Mouse (Mus musculus) lung, embryonic 16.5 days (tissue): Measurements from ENCODE around the gene Shb. TPM values are rescaled to one million over a fixed set of nuclear protein-coding genes. Genes with fewer than 3 reads are reported as not detected.

Source experiments
- ATAC-seq: fragments of 200-750 bp; cut with Nextera tagmentation; 2 replicates; pipeline ENCODE4 v1.8.0; 2017; ENCODE audit warnings: low read depth, mild to moderate bottlenecking, moderate library complexity
- H3K27ac ChIP-seq: fragments of 300-500 bp; sonication (generic); 2 replicates; pipeline ENCODE4 v1.5.1; 2014; ENCODE audit warnings: mild to moderate bottlenecking, control low read depth, low read length
- H3K27me3 ChIP-seq: fragments of 300-500 bp; sonication (generic); 2 replicates; pipeline ENCODE4 v1.6.1; 2014; ENCODE audit warnings: low read depth, low read length, mixed read lengths; ENCODE audit not compliant: control insufficient read depth, insufficient read depth
- H3K36me3 ChIP-seq: fragments of 300-500 bp; sonication (generic); 2 replicates; pipeline ENCODE4 v1.6.1; 2014; ENCODE audit warnings: low read length; ENCODE audit not compliant: control insufficient read depth, insufficient read depth
- H3K4me1 ChIP-seq: fragments of 300-500 bp; sonication (generic); replicated peaks from 2 replicates; pipeline ENCODE4 v1.6.1; 2014; ENCODE audit warnings: low read length, mixed read lengths; ENCODE audit not compliant: control insufficient read depth, insufficient read depth
- H3K4me2 ChIP-seq: fragments of 300-500 bp; sonication (generic); 2 replicates; pipeline ENCODE4 v1.6.1; 2014; ENCODE audit warnings: low read depth, low read length, control low read depth
- H3K4me3 ChIP-seq: fragments of 300-500 bp; sonication (generic); 2 replicates; pipeline ENCODE4 v1.5.1; 2014; ENCODE audit warnings: mild to moderate bottlenecking, low read length, control low read depth
- H3K9ac ChIP-seq: fragments of 300-500 bp; sonication (generic); 2 replicates; pipeline ENCODE4 v1.6.1; 2014; ENCODE audit warnings: low read length, control low read depth
- H3K9me3 ChIP-seq: fragments of 300-500 bp; sonication (generic); 2 replicates; pipeline ENCODE4 v1.6.1; 2016; ENCODE audit warnings: low read length; ENCODE audit not compliant: control insufficient read depth
- WGBS: fragments of 180-500 bp; shearing (Covaris S2); extraction: QIAGEN DNeasy Blood & Tissue Kit; methylation state at CpG from one replicate; pipeline ENCODE4 v1.1.7; 2014; 5-methylcytosine and 5-hydroxymethylcytosine counted together
- polyA plus RNA-seq: library from polyadenylated mRNA; unstranded; fragments of >200 nt; fragmentation: Nextera tagmentation; extraction: Ambion mirVana; gene quantifications from 2 replicates; pipeline ENCODE4 v1.2.1, GENCODE M21; 2015

Shb gene
- polyA plus RNA-seq, 1 experiment from 2014 or later: 12.4 TPM

DNA sequence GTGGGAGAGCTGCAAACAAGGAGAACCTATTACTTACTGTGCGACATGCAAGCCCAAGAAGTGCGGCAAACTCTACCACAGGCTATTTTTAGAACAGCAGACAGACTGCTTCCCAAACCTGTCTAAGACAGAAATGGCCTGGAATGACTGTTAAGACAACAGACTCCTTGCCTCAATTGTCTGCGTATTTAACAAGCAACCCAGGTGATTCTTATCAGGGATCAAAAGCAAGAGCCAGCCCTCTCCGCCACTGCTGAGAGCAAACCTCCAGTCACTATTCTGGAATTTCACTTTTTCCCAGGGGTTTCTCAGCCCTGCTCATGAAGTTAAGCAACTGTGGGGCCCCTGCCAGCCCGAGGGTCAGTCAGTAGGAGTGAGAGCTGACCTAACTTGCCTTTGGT lies 39.6 kb downstream of the Shb start:
- WGBS: 21% methylated on average over 5 of the region's 5 CpGs
- peak overlapping the region; percentile 98 for H3K27ac ChIP-seq
- H3K4me1 ChIP-seq: peaks cover 87% of the 10 kb centered on the region
- H3K36me3 ChIP-seq: no peaks in the 10 kb centered on the region
- no peak for ATAC-seq
- H3K4me3 ChIP-seq: no peak overlapping the region
- H3K4me2 ChIP-seq: peak overlapping the region; percentile 21
- H3K27me3 ChIP-seq: no peaks in the 10 kb centered on the region
- H3K9me3 ChIP-seq: no peaks in the 10 kb centered on the region
- H3K9ac ChIP-seq: no peak overlapping the region

DNA sequence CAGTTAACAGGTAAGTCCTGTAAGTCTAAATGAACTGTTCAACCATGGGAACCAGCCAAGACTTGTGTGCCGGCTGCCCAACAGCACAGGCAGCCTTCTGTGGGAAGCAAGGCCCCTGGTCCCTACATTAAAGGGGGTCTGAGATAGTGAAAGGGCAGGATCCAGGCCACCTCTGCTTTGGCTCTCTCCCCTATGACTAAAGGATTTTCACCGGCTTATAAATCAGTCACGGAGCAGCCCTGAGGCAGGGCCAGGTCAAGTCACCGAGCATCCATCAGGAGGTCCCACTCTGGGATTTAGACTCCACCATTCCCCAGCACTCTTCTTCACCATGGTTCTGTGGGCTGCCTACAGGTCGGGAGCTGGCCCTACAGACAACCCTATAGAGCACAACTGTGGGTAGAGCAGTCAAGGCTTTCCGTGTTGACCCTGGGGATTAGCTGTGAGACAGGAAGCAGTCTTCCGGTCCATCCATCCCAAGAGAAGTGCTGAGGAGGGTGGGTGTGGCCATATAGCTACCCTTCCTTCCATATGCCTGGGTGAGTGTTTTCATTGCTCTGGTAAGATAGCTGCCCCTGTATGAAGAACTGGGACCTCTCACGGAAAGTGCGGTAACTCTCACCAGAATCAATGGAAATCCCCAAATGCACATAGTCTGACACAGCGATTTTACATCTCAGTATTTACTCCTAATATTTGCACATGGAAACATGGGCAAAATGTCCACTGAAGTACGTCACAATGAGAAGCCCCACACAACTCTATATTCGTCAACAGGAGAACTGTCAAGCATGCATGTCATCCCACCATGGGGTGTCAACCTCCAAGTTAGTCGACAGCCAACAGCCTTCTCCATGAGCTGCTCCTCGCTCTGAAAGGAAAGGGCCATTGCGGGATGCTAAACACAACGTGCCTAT lies 40.3 kb downstream of the Shb start:
- peak overlapping the region; percentile 24 for H3K4me2 ChIP-seq
- peaks cover 91% of the 10 kb centered on the region for H3K4me1 ChIP-seq
- no peaks in the 10 kb centered on the region for H3K27me3 ChIP-seq
- H3K9me3 ChIP-seq: no peaks in the 10 kb centered on the region
- no peak for ATAC-seq
- H3K4me3 ChIP-seq: no peak overlapping the region
- 34% methylated on average over 16 of the region's 16 CpGs for WGBS
- peak overlapping the region; percentile 98 for H3K27ac ChIP-seq
- no peaks in the 10 kb centered on the region for H3K36me3 ChIP-seq
- 0 out of 2 replicates have a peak overlapping the region, but pooled peaks have one; percentile 26 for H3K9ac ChIP-seq

DNA sequence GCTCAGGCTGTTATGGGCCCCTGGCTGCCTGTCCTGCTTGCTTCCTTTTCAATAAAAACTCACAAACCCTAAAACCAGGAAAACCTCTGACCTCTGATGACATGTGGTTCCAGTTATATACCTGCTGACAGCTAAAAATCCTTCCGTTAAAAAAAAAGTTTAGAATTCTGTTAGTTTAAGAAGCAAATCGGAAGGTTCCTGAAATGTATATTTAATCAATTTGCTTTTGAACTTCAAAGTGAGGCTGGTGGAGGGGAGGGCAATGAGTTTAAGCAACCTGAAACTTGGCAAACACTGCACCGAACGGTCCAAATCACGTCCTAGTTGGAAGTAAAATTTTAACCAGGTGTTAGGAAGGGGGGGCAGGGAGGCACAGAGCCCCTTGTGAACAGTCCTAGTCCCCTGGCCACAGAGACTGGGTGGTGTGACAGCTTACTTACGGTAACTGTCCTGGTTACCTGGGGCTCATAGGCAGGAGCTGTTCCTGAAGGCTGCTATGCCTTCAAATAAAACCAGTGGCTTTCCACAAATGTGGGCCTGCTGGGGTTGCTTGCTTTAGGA lies 41.1 kb downstream of the Shb start:
- Histone ChIP-seq H3K27ac (peak overlapping the region; percentile 98), H3K36me3 (no peaks in the 10 kb centered on the region), H3K9me3 (no peaks in the 10 kb centered on the region), H3K4me3 (no peak overlapping the region), H3K4me1 (peaks cover 86% of the 10 kb centered on the region), H3K27me3 (no peaks in the 10 kb centered on the region), H3K4me2 (peak overlapping the region; percentile 44), H3K9ac (0 out of 2 replicates have a peak overlapping the region, but pooled peaks have one; percentile 26)
- 47% methylated on average over 6 of the region's 6 CpGs for WGBS
- no peak for ATAC-seq

DNA sequence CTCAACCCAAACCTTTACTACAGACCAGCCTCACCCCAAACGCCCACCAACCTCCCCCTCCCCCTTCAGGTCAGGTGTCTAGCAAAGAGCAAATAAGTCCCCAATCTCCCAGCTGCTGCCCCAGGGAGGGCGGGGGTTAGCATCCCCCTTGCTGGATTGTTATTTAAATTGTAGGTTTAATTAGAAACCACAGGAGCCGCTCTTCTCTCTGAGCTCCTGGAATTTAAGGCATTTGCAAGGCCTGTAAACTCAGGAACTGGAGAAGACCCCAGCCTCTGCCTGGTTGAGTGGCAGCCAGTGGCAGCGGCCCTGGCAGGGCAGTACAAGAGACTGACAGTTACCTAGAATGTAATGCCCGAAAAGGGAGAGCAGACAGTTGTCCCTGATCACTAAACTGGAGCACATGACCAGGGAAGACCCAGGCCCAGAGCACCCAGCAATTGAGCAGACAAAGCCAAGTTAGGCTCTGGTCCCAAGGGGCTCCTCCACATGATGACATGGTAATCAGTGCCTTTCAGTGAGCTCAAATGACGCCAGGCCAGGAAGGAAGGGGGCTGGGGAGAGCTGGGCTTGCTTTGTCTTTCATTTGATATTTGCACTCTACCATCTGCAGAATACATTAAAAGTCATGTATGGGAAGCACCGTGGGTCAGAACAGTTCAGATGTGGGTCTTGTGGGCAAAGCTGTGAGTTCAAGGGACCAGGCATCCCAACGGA lies 42.1 kb downstream of the Shb start:
- Histone ChIP-seq H3K9ac (peak overlapping the region; percentile 48), H3K27me3 (no peaks in the 10 kb centered on the region), H3K4me2 (peak overlapping the region; percentile 44), H3K4me3 (peak overlapping the region; percentile 6; the same call in 1 of the 2 replicates), H3K4me1 (peaks cover 78% of the 10 kb centered on the region), H3K27ac (peak overlapping the region; percentile 98), H3K36me3 (no peaks in the 10 kb centered on the region), H3K9me3 (no peaks in the 10 kb centered on the region)
- WGBS: 21% methylated on average over 8 of the region's 8 CpGs
- no peak for ATAC-seq

DNA sequence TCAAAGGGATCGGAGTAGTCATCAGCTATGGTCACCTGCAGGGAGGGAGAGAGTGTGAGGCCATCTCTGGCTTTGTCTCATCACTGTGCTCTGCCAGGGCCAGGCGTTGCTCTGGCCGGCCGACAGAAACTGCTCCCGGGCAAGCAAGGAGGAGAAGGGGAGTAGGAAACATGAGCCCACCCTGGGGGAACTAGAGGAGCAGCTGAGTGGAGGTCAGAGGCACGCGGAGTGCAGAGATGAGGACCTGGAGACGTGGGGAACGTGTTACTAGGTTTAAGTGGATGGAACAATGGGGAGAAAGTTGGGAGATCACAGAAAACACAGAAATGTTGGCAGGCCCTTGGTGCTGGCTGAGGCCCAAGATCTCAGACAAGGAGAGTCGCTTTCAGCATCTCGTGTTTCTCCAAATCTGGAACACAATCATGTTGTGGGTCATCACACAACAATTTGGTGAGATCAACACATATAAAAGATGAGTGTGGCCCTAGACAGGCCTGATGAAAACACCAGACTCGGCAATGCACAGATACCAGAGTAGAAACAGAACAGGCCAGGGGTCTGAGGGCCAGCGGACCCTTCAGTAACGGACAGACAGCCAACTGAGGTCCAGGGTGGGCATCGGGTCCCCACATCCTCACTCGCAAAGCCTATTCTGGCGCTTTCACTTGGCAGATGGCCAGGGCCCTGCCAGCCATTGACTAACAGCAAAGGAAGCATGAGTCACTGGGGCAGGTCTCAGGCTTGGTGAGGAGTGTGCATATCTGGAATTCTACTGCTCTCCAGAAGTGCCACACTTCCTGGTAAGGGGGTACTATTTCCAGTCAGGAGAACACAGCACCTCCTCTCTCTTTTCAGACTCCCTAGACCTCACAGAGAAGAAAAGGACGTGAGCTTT lies 42.9 kb downstream of the Shb start:
- peak overlapping the region; percentile 98 for H3K27ac ChIP-seq
- peak overlapping the region; percentile 28 for H3K4me3 ChIP-seq
- ATAC-seq: peak; percentile 80

DNA sequence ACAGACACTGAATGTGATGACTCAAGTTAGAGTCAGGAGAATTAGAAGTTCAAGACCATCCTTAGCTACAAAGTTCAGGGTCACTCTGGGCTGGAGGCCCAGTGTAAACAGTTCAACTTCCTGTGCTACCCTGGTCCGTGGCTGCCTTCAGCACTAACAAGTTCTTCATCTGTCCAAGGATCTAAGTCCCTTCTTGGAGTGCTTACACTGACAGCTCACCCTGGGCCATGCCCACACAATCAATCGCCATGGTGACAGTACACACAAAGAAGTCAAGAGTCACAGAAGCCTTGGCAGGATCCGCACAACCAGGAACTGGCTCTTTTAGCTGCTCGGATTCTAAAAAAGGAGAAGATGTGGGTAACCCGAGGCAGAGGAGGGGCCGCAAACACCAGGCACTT lies 44.6 kb downstream of the Shb start:
- Histone ChIP-seq H3K9me3 (no peaks in the 10 kb centered on the region), H3K4me1 (peaks cover 68% of the 10 kb centered on the region), H3K27ac (peak overlapping the region; percentile 98), H3K27me3 (no peaks in the 10 kb centered on the region), H3K9ac (no peak overlapping the region; the same call in 1 of the 2 replicates), H3K4me3 (no peak overlapping the region), H3K4me2 (peak overlapping the region; percentile 45), H3K36me3 (no peaks in the 10 kb centered on the region)
- 10% methylated on average over 6 of the region's 6 CpGs for WGBS
- ATAC-seq: peak; percentile 51

More for the DNA sequence above, 42.9 kb downstream of the Shb start:
- Histone ChIP-seq H3K4me1 (peaks cover 70% of the 10 kb centered on the region), H3K27me3 (no peaks in the 10 kb centered on the region), H3K4me2 (peak overlapping the region; percentile 45), H3K9me3 (no peaks in the 10 kb centered on the region), H3K36me3 (no peaks in the 10 kb centered on the region), H3K9ac (peak overlapping the region; percentile 58)
- WGBS: 18% methylated on average over 18 of the region's 18 CpGs

DNA sequence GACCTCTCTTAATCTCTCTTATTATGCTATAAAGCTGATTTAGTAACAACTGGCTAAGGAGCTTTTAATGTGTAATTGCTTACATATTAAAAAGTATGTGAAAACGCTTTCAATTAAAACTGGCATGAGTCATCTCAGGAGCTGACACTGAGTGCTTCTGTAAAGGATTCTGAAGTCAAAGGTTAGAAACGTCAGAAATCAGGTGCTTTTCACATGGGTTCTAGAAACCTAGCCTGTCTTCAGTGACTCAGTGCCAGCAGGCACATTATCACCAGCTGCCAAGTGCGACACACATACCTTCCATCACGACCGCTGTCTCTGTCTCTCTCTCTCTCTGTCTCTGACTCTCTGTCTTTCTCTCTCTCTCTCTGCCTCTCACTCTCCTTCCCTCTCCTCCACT lies 47.2 kb downstream of the Shb start:
- 75% methylated on average over 5 of the region's 5 CpGs for WGBS
- Histone ChIP-seq H3K9ac (no peak overlapping the region), H3K4me2 (no peak overlapping the region), H3K27me3 (no peaks in the 10 kb centered on the region), H3K9me3 (no peaks in the 10 kb centered on the region), H3K4me1 (peaks cover 58% of the 10 kb centered on the region), H3K36me3 (no peaks in the 10 kb centered on the region), H3K27ac (no peak overlapping the region), H3K4me3 (no peak overlapping the region)
- no peak for ATAC-seq

DNA sequence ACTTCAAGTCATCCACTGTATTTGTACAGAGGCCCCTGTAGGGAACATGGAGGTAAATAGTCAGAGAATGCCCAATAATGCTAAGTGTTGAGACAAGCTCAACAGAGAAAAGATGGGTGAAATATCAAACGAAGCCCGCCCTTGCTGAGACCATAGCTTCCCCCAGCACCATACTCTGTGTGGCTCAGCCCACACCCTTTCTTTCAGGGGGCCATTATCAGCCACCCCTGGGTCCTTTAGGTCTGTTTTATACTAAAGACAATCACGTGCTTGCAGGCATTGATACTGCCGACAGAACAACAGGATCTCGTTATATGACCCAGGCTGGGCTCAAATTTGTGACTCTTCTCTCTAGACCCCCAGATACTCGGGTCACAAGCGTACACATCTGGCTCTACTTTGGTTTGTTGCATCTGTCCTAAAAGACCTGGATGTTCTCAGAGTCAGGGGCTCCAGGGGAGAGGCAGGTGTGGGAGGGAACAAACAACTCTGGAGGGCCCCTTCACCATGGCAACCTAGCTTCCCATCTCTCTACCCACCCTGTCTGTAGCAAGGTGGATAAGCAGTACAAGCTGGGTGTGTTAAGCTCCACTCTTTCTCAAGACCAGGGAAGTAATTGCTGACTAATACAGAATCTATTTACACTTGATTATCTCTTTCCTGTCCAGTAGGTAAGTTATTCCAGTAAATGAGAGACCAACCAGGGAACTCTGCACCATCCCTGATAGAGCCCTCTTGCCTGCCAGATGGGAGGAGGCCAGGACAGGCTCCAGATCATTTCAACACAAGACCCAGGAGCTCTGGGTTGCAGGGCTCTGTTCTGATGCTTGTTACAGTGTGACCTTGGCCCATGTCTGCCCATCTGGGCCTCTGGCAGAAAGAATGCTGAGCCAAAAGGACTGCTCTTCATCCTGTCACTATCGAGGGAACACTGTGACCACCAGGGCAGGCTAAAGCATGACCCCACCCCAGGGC lies 48.7 kb downstream of the Shb start:
- Histone ChIP-seq H3K9ac (no peak overlapping the region), H3K4me2 (no peak overlapping the region), H3K27me3 (no peaks in the 10 kb centered on the region), H3K4me3 (no peak overlapping the region), H3K36me3 (no peaks in the 10 kb centered on the region), H3K4me1 (peaks cover 56% of the 10 kb centered on the region), H3K27ac (0 out of 2 replicates have a peak overlapping the region, but pooled peaks have one; percentile 19), H3K9me3 (no peaks in the 10 kb centered on the region)
- WGBS: 68% methylated on average over 8 of the region's 8 CpGs
- ATAC-seq: no peak
